Mouse (Mus musculus): ENCODE results near the gene Ski. TPM values are rescaled to one million over a fixed set of nuclear protein-coding genes. Genes with fewer than 3 reads are reported as not detected.

Gene Ski
- total RNA-seq, 2 experiments from 2014 or later = 115 to 128 TPM

DNA sequence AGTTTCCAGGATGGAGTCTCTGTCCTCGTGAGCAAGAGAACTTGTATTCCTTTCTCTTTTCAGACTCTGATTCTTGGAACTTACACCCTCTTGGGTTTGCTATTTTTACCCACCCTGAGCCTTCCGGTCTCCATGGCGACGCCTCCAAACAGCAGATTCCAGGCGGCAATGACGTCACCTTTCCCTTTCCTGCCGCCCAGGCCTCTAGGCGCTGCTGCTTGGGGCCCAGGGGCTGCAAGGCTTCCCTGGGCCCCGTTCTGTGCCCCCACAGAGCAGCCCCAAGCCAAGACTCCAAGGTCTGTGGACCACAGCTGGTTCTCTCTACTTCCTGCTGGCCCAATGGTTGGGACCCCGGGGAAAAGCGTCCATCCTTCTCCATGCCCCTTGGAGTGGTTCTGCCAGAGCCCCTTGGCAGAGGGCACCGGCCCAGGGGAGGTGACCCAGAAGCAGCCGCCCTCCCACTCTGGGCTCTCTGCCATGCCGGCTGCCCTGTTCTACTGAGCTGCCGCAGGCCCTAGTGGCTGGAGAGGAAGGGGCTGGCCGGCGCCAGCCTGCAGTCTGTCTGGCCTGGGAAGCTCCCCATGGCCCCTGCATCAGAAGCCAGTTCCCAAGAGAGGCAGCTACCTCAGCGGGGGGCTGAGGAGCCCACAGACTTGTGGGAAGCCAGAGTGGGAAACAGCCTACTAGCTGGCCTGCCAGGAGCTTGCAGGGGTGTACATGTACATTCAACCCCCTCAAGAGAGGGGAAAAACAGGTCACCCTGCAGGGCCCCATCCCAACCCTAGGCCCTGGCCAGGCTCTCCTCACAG is 13.1 kb upstream of the Ski start:
- peak; percentile 93 for DNase-seq (ENCODE audit: low spot score in 2 of 2)

DNA sequence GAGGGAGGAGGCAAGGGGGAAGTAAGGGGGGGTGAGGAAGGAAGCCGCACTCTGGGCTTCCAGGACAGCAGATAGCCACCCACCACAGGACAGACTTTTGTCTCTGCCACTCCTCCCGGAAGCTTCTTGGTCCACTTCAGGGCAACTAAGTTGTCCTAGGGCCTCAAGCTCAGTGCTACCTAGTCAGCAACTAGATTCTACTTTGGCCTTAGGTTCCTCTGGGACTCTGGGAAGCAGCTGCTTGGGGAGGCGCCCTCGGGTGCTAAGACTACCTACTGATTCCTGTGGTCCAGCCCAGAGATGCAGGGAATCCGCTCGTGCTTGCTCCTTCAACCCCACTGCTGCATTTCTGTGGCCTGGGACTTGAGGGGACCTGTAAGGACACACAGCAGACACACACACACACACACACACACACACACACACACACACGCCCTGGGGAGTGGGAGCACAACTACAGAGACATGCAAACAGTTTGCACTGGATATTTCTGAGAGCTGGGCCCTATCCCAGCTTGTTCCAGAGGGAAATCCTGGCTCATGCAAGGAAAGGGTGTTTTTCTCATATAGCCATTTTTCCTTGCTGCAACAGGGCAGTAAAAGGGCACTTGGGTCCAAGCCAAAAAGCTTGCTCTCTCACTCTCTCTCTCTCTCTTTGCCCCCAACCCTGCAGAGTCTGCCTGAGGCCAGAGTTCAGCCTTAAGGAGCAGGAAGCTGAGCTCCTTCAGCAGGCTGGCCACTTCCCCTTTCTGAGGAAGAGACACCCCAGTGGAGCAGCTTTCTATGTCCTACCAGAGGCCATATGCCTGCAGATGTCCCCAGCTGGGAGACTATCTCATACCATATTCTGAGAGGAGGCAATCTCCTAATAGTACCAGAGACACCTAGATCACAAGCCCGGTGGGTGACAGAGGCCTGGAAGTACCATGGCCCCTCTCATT is 12.2 kb upstream of the Ski start:
- DNase-seq (ENCODE audit: low spot score in 2 of 2) = no peak

DNA sequence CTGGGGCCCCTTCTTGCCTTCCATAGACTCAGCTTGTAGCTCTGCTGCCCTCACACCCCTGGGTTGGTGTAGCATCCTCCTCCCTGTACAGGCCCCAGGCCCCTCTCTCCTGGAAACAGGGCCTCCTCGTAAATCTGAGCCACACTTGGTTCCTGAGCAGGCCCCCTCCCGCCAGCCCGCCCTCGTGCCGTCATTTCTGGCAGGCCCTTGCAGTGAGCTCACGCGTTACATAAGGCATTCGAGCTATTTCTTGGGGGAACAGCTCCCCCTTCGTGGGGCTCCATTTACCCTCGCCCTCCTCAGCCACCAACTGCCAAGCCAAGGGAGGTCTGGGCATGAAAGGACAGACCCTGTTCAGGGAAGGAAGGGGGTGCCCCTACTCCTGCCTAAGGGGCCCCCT is 11.5 kb upstream of the Ski start:
- peak; percentile 84 to 90 for DNase-seq (ENCODE audit: low spot score in 2 of 2)

GRCm38 (mm10) chr4:155228461-155228860 is 6.1 kb upstream of the Ski start:
- DNase-seq (ENCODE audit: low spot score in 2 of 2) = no peak

DNA sequence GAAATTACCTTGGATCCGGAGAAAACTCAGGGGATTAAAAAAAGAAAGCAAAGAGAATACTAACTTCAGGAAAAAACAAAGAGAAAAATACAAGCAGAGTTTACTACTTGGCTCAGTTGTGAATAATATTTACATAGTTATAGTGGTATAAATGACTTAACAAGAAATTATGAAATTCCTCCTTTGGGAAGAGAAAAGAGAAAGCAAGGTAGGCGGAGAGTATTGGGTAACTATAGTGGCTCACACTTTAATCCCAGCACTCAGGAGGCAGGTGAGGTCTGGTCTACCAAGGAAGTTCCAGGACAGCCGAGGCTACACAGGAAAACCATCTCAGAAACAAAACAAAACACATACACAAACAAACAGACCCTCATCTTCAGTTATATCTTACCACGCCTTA is 5.6 kb upstream of the Ski start:
- DNase-seq (ENCODE audit: low spot score in 2 of 2) = no peak

- DNase-seq (ENCODE audit: low spot score in 2 of 2) = no peak
These were observed 3.5 kb upstream of the Ski start for GRCm38 (mm10) chr4:155225918-155226317.

DNA sequence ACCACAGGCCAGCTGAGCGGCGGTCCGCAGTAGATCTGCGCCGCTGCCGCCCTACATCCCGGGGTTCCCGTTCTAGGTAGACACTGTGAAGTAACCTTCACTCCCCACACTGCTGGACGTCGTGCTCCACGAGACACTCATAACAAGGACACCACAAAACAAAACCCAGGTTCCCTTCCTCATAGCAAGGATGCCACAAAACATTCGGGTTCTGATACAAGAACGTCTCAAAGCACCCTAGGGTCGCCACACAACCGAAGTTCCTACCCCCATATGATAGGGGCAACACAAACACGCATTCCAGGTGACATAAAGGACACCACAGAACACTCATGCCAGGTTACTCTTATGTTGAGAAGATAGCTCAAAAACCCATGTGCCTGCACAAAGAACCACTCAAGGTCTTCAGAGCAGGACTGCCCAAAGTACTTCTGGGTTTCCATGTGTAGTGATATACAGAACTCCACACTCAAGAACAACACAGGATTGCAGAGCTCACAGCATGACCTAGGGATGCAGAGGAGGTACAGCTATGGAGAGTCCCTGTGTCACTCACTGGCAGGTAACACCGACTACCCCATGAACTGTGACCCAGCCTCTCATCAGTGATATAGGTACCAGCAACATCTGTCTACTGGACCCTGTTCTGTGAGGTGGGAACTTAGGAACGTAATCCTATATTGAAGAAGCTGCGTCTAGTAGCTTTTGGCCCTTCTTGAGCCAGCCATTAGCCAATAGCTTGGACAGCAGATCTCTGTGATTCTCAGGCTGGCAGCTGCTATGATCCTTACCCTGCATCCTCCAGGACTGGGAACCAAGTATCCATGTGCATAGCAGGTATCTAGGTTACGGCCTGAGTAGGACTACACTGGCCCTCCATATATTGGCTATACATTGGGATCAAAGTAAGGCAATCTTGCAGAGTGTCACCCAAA is 1.5 kb upstream of the Ski start:
- no peak for DNase-seq (ENCODE audit: low spot score in 2 of 2)

DNA sequence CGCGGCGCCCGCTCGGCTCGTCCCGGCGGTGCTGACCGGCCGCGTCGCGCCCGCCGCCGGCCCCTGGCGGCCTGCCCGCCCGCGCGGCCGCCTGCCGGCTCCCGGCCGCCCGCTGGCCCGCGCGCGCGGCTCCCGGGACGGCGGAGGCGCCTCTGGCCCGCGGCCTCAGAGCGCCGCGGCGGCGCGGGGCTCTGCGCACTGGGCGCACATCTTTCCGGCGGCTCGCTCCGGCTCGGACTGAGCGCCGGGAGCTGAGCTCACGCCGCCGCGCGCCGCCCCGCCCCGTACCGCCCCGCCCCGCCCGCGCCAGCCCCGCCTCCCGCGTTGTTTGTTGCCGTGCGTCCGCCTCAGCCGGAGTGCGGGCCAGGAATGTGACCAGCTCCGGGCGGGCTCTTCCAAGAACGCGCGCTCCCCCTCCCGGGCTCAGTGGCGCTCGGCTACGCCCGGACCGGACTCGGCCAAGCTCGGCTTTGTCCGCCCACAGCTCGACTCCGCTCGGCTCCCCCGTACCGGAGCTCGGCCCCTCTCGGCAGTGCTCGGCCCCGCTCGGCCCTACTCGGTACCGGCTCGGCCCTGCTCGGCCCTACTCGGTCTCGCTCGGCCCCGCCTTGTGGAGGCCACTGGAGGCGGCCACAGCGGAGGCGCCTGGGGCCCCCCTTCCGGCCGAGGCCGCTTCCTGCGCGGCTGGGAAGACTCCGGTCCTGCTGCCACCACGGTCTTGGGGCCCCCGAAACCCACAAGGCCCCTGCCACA is 625 bp upstream of the Ski start:
- peak; percentile 99 for DNase-seq (ENCODE audit: low spot score in 2 of 2)

- peak; percentile 73 to 81 for DNase-seq (ENCODE audit: low spot score in 2 of 2)
These were observed 517 bp downstream of the Ski start for GRCm38 (mm10) chr4:155221599-155222551.

DNA sequence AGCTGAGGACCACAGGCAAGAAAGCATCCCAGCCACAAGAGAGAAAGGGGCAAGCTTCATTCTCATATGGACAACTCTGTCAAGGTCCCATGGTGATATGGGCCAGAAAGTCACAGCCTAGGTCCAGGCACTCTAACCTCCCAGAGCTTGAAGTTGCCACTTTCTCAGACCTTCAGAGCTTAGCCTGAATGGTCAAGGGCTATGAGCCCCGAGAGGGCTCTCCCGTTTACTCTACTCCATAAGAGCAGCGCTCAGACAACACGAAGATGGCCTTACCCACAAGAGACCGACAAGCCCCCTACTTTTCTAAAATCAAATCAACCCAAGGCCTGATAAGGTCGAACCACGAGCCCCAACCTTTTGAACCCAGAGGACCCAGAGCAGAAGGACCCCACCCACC is 1.3 kb downstream of the Ski start:
- DNase-seq (ENCODE audit: low spot score in 2 of 2) = no peak

- no peak for DNase-seq (ENCODE audit: low spot score in 2 of 2)
These were observed 1.9 kb downstream of the Ski start for GRCm38 (mm10) chr4:155220213-155221100.

DNA sequence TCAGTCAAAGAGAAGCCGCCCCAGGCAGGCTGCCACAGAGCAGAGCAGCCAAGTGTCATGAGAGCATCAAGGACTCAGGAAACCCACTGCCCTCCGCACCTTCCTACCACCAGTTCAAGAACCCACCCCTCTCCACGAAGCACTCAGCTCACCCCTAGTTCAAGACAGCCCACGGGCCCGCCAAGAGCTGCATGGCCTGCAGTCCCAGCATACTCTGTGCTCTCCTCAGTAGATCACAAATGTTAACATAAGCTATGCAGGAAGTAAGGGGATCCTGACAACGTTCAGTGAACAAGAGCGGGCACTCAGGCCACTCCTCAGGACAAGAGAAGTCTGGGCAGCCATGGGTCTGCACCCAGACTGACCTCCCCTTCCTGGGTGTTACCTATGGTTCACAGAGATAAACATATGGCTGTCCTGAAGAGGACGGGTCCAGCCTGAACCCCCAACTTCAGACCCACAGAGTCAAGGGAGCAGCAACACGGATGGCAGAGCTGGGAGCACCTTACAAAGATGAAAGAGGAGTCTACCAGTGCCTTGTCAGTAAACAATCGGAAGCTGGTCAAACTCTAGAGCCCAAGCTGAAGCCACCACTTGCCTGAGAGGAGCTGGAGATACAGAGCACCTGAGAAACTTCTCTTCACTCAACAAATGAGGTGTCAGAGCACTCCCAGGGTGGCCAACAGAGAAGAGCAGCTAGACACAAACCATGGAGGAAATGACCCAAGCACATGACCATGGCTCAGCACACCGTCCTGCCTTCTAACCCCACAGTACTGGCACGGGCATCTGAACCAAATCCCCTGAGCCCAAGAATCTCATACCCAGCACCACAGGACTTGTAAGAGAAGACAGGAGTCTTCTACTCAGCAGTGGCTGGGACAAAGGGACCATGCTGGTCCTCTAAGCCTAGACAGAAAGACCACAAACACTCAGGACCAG is 2.9 kb downstream of the Ski start:
- no peak for DNase-seq (ENCODE audit: low spot score in 2 of 2)

DNA sequence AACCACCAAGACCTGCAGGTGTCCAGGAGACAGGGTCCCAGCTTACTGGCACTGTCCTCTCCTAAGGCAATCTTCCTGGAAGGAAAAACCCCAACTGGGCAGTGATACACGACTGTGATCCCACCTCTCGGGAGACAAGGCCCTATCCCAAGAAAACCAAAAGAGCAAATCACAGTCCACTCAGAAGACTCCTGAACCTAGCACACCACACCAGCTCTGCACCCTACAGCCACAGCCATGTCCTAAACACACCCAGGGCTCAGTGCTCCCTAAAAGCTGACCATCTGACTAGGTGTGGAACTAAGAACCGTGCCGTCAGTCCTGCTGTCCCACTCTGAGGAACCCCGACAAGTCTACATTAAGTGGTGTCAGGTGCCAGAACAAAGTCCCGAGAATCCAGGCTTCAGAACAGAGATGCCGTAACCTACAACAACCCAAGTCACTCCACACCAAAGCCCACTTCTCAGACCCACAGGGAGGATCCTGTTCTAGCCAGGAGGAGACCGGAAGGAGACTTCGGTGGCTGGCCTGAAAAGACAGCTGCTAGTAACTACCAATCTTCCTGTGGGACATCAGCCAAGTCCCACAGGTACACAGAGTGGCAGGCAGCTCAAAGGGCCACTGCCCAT is 4.2 kb downstream of the Ski start:
- DNase-seq (ENCODE audit: low spot score in 2 of 2) = no peak

DNA sequence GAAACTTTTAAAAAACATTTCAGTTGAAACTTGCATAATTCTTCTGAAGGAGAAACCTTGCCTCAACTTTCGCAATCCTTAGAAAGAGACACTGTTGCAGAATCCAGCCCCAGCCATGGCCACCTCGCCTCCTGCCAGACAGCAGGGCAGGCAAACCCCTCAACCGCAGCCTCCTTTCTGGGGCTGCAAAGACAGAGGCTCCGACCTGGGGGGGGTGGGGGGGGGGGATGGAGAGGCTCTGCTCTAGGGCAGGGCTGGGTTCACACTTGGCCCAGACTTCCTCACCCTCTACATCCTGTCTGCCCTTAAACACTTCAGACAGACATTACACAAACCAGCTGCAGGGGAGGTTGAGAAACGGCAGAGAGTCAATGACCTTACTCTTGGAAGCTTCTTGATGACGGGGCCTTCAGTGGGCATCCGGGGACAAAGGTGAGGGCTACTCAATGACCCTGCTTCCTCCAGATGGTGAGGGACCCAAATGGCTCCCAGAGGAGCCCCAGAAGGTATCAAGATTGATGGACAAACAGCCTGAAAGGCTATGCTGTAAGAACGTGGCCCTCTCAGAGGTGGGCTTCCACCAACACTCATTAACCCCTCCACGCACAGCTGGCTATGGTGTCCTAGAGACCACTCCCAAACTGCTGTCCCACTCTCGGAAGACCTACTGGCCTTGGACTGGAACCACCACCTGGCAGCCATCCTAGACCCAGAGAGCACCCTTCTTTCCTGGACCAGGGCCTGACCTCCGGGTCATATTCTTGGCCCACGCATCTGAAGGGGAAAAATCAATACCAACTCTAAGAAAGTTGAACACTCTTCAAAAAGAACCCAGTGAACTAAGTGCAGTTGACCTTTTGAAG is 4.9 kb downstream of the Ski start:
- no peak for DNase-seq (ENCODE audit: low spot score in 2 of 2)

DNA sequence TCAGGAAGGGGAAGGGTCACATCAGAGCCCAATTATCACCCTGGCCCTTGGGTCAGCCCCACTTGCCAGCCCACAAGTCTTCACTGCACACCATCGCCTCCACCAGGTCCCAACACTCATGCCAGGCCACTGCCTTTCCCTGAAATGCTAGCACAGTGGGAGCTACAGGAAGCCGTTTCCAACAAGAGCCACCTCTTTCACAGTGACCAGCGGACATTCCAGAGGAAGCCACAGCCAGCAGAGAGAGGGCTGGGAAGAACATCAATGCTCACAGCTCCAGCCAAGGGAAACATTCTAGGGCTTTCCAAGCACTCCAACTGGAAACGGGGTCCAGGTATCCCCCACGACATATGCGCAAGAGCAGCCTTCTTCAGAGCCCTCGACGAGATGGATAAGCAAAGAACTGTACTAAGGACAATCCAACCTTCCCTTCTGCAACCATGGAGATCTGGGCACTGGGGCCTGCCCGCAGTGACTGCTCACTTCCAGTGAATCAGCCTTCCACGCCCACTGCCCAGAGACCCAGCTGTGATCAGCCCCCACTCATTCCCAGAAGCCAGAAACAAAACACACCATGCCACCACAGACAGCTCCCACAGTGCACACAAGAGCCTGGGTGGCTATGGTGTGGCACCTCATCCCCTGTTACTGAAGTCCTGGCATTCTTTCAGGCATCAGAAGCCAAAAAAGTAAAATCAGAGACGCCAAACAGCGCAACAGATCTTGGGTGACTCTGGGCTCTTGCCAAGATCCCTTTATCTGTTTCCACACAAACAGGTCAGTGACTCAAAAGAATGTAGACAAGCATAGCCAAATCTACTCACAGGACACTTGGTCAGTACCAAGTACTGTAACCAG is 6.4 kb downstream of the Ski start:
- DNase-seq (ENCODE audit: low spot score in 2 of 2) = peak; percentile 62 to 66
